Mouse (Mus musculus) ES-Bruce4 (cell line): Measurements from ENCODE around the gene Lsr. TPM values are rescaled to one million over a fixed set of nuclear protein-coding genes. Genes with fewer than 3 reads are reported as not detected.

Experiments used
- H3K27ac ChIP-seq: 2 replicates; pipeline ENCODE4 v1.5.1; 2012; ENCODE audit warnings: low read length, inconsistent platforms; ENCODE audit not compliant: insufficient read depth
- H3K27me3 ChIP-seq: 2 replicates; pipeline ENCODE4 v1.6.1; 2012; ENCODE audit warnings: mild to moderate bottlenecking, low read length, inconsistent platforms; ENCODE audit not compliant: control insufficient read depth, poor library complexity, insufficient read depth, severe bottlenecking
- H3K36me3 ChIP-seq: 2 replicates; pipeline ENCODE4 v1.6.1; 2012; ENCODE audit warnings: inconsistent platforms, mild to moderate bottlenecking, low read length, moderate library complexity; ENCODE audit not compliant: control insufficient read depth, poor library complexity, insufficient read depth, severe bottlenecking
- H3K4me1 ChIP-seq: one replicate; pipeline ENCODE4 v1.8.1; 2011; ENCODE audit warnings: low read length; ENCODE audit not compliant: control insufficient read depth, insufficient read depth
- H3K4me3 ChIP-seq: 2 replicates; pipeline ENCODE4 v1.5.1; 2011; ENCODE audit warnings: low read depth, mild to moderate bottlenecking, low read length
- H3K9ac ChIP-seq: 2 replicates; pipeline ENCODE4 v1.6.1; 2012; ENCODE audit warnings: low read depth, mild to moderate bottlenecking, inconsistent platforms; ENCODE audit not compliant: poor library complexity, severe bottlenecking
- H3K9me3 ChIP-seq: replicated peaks from 2 replicates; pipeline ENCODE4 v1.6.1; 2012; ENCODE audit warnings: mild to moderate bottlenecking, low read length, inconsistent platforms; ENCODE audit not compliant: control insufficient read depth, poor library complexity, insufficient read depth, severe bottlenecking
- CTCF ChIP-seq: IDR thresholded peaks from one replicate; pipeline ENCODE4 v1.8.1; 2011; ENCODE audit warnings: low read depth, low read length
- EP300 ChIP-seq: IDR thresholded peaks from 2 replicates; pipeline ENCODE4 v1.6.1; 2011; ENCODE audit warnings: low read depth, low read length; ENCODE audit not compliant: insufficient read depth
- POLR2A ChIP-seq: IDR thresholded peaks from one replicate; pipeline ENCODE4 v1.8.1; 2011; ENCODE audit warnings: low read length; ENCODE audit not compliant: insufficient read depth
- polyA plus RNA-seq: library from polyadenylated mRNA; stranded (reverse); fragments of >200 nt; gene quantifications from 2 replicates; pipeline ENCODE4 v1.2.4, GENCODE M21; 2011; ENCODE audit warnings: low read depth; ENCODE audit not compliant: missing spikeins, insufficient read depth, insufficient read length

Gene Lsr
- polyA plus RNA-seq, 1 experiment: 39.1 TPM

GRCm38 (mm10) chr7:30958866-30959487 lies 14.3 kb downstream of the Lsr start:
- Histone ChIP-seq H3K27ac (no peak overlapping the region), H3K9me3 (no peaks in the 10 kb centered on the region), H3K4me1 (peaks cover 9% of the 10 kb centered on the region), H3K27me3 (no peaks in the 10 kb centered on the region), H3K36me3 (peaks cover 24% of the 10 kb centered on the region), H3K4me3 (no peak overlapping the region), H3K9ac (no peak overlapping the region)
- no peak for TF ChIP-seq POLR2A
- TF ChIP-seq EP300: no peak
- TF ChIP-seq CTCF: no peak

DNA sequence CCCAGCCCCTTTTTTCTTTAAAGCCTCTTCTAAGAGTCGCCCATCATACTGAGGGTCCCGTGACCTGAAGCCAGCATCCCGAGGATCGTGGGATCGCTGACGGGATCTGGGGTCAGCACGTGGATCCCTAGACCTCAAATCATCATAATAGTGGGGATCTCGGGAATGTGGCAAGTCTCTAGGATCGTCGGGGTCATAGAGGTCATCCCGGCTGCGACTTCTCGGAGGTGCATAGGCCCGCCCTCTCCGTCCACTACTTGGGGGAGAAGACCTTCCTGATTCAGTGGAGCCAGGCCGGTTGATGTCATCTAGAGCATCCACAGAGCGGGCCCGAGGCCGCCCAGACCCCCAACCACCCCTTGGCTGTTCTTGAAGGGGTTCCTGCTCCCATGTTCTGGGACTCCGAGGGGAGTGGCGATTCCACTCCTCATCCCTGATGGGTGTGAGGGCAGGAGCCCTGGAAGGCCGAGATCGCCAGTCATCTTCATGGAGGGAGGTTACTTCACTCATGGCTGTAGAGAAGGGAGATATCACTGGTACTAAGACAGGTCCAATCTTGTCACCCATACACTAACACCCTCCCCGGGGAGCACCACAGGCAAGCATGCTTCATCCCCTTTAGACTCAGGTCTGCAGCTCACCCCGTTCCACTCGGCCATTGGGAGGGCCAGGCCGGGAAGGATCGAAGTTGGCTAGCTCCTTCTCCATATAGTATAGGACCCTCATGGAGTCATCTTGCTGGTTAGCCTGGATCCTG lies 15.0 kb downstream of the Lsr start:
- H3K36me3 ChIP-seq: peaks cover 29% of the 10 kb centered on the region
- TF ChIP-seq POLR2A (no peak), EP300 (no peak), CTCF (no peak)
- H3K9me3 ChIP-seq: no peaks in the 10 kb centered on the region
- peak overlapping the region; percentile 45 for H3K4me3 ChIP-seq
- H3K27me3 ChIP-seq: no peaks in the 10 kb centered on the region
- peaks cover 9% of the 10 kb centered on the region for H3K4me1 ChIP-seq
- peak overlapping the region; percentile 99 for H3K9ac ChIP-seq
- peak overlapping the region; percentile 89 for H3K27ac ChIP-seq

DNA sequence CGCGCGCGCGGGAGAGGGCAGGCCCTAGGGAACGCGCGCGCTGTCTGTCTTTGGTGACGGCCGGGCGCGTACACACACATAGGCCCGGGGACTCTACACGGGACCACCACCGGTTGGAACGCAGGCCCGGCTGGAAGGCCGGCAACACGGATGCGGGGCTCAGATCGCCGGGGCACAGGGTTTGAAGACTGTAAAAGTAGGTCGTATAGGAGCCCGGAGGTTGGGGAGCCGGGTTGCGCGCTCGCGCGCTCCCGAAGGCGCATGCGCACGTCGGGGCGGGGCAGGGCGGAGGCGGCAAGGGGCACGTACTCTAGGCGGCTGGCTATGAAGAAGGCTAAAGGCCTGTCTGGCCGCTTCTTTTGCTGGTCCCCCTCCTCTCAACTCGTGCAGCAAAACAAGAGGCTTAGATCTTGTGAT lies 15.9 kb downstream of the Lsr start:
- Histone ChIP-seq H3K9ac (peak overlapping the region; percentile 99), H3K4me3 (peak overlapping the region; percentile 99), H3K36me3 (peaks cover 30% of the 10 kb centered on the region), H3K27me3 (no peaks in the 10 kb centered on the region), H3K27ac (peak overlapping the region; percentile 89), H3K9me3 (no peaks in the 10 kb centered on the region), H3K4me1 (peaks cover 9% of the 10 kb centered on the region)
- TF ChIP-seq POLR2A (peak; percentile 47), EP300 (0 out of 2 replicates have a peak, but pooled peaks have one; percentile 12), CTCF (no peak)

DNA sequence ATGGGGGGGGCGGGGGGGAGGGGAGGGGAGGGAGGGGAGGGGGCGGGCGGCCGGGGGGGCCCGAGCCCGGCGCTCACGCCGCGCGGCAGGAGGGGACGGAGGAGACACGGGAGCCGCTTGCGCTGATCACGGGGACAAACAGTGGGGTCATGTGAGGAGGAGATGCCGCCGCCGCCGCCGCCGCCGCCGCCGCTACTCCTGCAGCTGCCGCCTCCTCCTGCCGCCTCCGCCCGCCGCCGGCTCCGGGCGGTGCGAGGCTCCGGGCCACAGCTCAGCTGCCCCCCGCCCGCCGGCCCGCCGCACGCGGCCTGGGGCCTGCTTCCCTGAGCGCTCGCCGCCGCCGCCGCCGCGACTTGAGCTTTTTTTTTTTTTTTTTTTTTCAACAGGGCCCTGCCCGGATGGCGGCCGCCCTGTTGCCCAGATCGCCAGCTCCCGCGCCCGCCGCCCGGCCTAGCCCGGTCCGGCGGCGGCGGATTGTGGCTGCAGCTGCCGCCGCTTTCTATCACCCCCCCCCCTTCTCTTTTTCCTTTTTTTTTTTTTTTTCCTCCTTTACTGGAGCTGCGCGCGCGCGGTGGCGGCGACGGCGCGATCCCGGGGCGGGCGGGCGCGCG lies 16.4 kb downstream of the Lsr start, which contains the start of gene Usf2:
Gene Usf2 (minus strand): TSS at position 48 of the 611 bp plus-strand sequence.
- Histone ChIP-seq H3K9me3 (no peaks in the 10 kb centered on the region), H3K36me3 (peaks cover 26% of the 10 kb centered on the region), H3K9ac (peak within 1 kb of the TSS; percentile 99), H3K27me3 (no peaks in the 10 kb centered on the region), H3K27ac (peak within 1 kb of the TSS; percentile 89), H3K4me1 (peaks cover 9% of the 10 kb centered on the region), H3K4me3 (peak within 1 kb of the TSS; percentile 99)
- TF ChIP-seq EP300 (no peak), CTCF (no peak), POLR2A (no peak)

DNA sequence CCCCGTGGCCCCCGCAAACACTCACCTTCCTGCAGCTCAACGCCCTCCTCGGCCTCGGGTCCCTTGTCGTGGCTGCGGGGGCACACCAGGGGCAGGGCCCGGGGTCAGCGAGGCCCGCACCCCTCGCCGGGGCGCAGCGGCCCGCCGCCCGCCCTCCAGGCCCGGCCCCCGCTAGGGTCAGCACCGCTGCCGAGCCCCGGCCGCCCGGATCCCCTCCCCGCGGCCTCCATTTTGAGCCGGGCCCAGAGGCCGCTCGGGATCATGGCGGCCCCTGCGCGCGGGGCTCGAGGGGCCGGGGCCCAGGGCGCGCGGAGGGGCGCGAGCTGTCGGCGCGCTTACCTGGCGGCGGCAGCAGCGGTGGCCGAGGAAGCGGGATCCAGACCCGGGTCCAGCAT lies 16.9 kb downstream of the Lsr start:
- no peaks in the 10 kb centered on the region for H3K9me3 ChIP-seq
- no peak for TF ChIP-seq CTCF
- no peak for TF ChIP-seq EP300
- no peak for TF ChIP-seq POLR2A

More for the DNA sequence above, 16.9 kb downstream of the Lsr start:
- Histone ChIP-seq H3K4me3 (peak overlapping the region; percentile 99), H3K36me3 (peaks cover 23% of the 10 kb centered on the region), H3K4me1 (peaks cover 9% of the 10 kb centered on the region), H3K9ac (peak overlapping the region; percentile 99), H3K27ac (no peak overlapping the region), H3K27me3 (no peaks in the 10 kb centered on the region)
